Mouse (Mus musculus) heart, adult 2 months (tissue): ENCODE data around the gene Scarf1. TPM values are rescaled to one million over a fixed set of nuclear protein-coding genes. Genes with fewer than 3 reads are reported as not detected.

ENCODE experiments used
- DNase-seq, 2 experiments: peaks; one replicate each; pipeline ENCODE4 v3.0.0; 2021
- H3K27ac ChIP-seq: fragments of 200-600 bp; 2 replicates; pipeline ENCODE4 v1.8.1; 2022
- H3K27me3 ChIP-seq: fragments of 200-500 bp; 2 replicates; pipeline ENCODE4 v1.6.1; 2012; ENCODE audit warnings: mild to moderate bottlenecking, low read length, inconsistent platforms, mixed read lengths; ENCODE audit not compliant: control insufficient read depth, insufficient read depth
- H3K36me3 ChIP-seq: fragments of 200-500 bp; 2 replicates; pipeline ENCODE4 v1.6.1; 2012; ENCODE audit warnings: low read length, inconsistent platforms; ENCODE audit not compliant: control insufficient read depth, insufficient read depth
- H3K4me1 ChIP-seq: fragments of 200-500 bp; 2 replicates; pipeline ENCODE4 v1.6.1; 2011; ENCODE audit warnings: low read length; ENCODE audit not compliant: control insufficient read depth, insufficient read depth
- H3K4me3 ChIP-seq: fragments of 200-600 bp; 2 replicates; pipeline ENCODE4 v1.8.1; 2022
- H3K79me2 ChIP-seq: fragments of 200-500 bp; replicated peaks from 2 replicates; pipeline ENCODE4 v1.6.1; 2012; ENCODE audit warnings: mild to moderate bottlenecking, inconsistent platforms, low read length, moderate library complexity, mixed read lengths; ENCODE audit not compliant: control insufficient read depth, insufficient read depth
- H3K9ac ChIP-seq: fragments of 200-500 bp; 2 replicates; pipeline ENCODE4 v1.6.1; 2012; ENCODE audit warnings: low read depth, mild to moderate bottlenecking, control low read depth, inconsistent platforms, low read length, mixed read lengths
- CTCF ChIP-seq: fragments of 200-600 bp; IDR thresholded peaks from 2 replicates; pipeline ENCODE4 v1.8.1; 2022; ENCODE audit warnings: antibody characterized with exemption, mild to moderate bottlenecking, moderate library complexity
- EP300 ChIP-seq: fragments of 200-500 bp; IDR thresholded peaks from 2 replicates; pipeline ENCODE4 v1.6.1; 2011; ENCODE audit warnings: low read depth, low read length, control low read depth; ENCODE audit not compliant: insufficient read depth
- POLR2A ChIP-seq: fragments of 200-500 bp; IDR thresholded peaks from 2 replicates; pipeline ENCODE4 v1.6.1; 2011; ENCODE audit warnings: mild to moderate bottlenecking, low read depth, low read length, control low read depth; ENCODE audit not compliant: insufficient read depth
- WGBS: fragments of 180-500 bp; shearing (Covaris S2); methylation state at CpG from one replicate; pipeline ENCODE4 v1.1.7; 2018; 5-methylcytosine and 5-hydroxymethylcytosine counted together
- intact Hi-C: fragments of 180-260 bp; cut with DNase I; formaldehyde crosslinking; loops from one replicate; pipeline ENCODE4 v1.15.1; 2025
- polyA plus RNA-seq: library from polyadenylated mRNA; depleted of rRNA; stranded (reverse); fragments of >200 nt; gene quantifications from 2 replicates; pipeline ENCODE4 v1.2.3, GENCODE M21; 2012
- total RNA-seq, 2 experiments: library from RNA; stranded (reverse); gene quantifications; 2 replicates each; pipeline ENCODE4 v1.2.3; 2021

The Scarf1 gene
- total and polyA plus RNA-seq, 3 experiments, result 7.6 to 18.1 (median 8.5) TPM

GRCm38 (mm10) chr11:75566276-75567196 lies 53.2 kb downstream of the Scarf1 start:
- Histone ChIP-seq H3K27ac (peak overlapping the region; percentile 68), H3K4me1 (peaks cover 20% of the 10 kb centered on the region), H3K79me2 (no peaks in the 10 kb centered on the region), H3K4me3 (no peak overlapping the region), H3K27me3 (no peaks in the 10 kb centered on the region), H3K9ac (no peak overlapping the region), H3K36me3 (no peaks in the 10 kb centered on the region)
- TF ChIP-seq EP300, result 0 out of 2 replicates have a peak, but pooled peaks have one; percentile 16
- TF ChIP-seq CTCF, result no peak
- WGBS, result 61% methylated on average over 13 of the region's 13 CpGs
- intact Hi-C loops, result no loop called here
- DNase-seq, result peak in 1 of 2 experiments; percentile 50

- 55% methylated on average over 9 of the region's 9 CpGs for WGBS
- H3K27ac ChIP-seq, result no peak overlapping the region; the same call in 1 of the 2 replicates
- peaks cover 23% of the 10 kb centered on the region for H3K4me1 ChIP-seq
- H3K9ac ChIP-seq, result no peak overlapping the region
- no peaks in the 10 kb centered on the region for H3K79me2 ChIP-seq
- H3K27me3 ChIP-seq, result no peaks in the 10 kb centered on the region
- TF ChIP-seq POLR2A, result no peak
- TF ChIP-seq CTCF, result no peak
- TF ChIP-seq EP300, result no peak
- no peak overlapping the region for H3K4me3 ChIP-seq
- intact Hi-C loops, result no loop called here
- no peak for DNase-seq
- H3K36me3 ChIP-seq, result no peaks in the 10 kb centered on the region
Measured at GRCm38 (mm10) chr11:75567346-75568114, 54.2 kb downstream of the Scarf1 start.

GRCm38 (mm10) chr11:75568115-75568511 lies 54.8 kb downstream of the Scarf1 start:
- intact Hi-C loops, result no loop called here
- no peaks in the 10 kb centered on the region for H3K36me3 ChIP-seq
- 87% methylated on average over 6 of the region's 6 CpGs for WGBS
- no peak overlapping the region for H3K9ac ChIP-seq
- peaks cover 25% of the 10 kb centered on the region for H3K4me1 ChIP-seq
- no peaks in the 10 kb centered on the region for H3K27me3 ChIP-seq
- no peak overlapping the region for H3K4me3 ChIP-seq
- H3K27ac ChIP-seq, result no peak overlapping the region
- H3K79me2 ChIP-seq, result no peaks in the 10 kb centered on the region
- no peak for DNase-seq
- TF ChIP-seq CTCF, result no peak
- TF ChIP-seq EP300, result no peak
- no peak for TF ChIP-seq POLR2A

- intact Hi-C loops, result no loop called here
- Histone ChIP-seq H3K27ac (no peak overlapping the region), H3K9ac (no peak overlapping the region), H3K4me1 (peaks cover 21% of the 10 kb centered on the region), H3K27me3 (no peaks in the 10 kb centered on the region), H3K4me3 (no peak overlapping the region), H3K79me2 (no peaks in the 10 kb centered on the region), H3K36me3 (no peaks in the 10 kb centered on the region)
- 94% methylated on average over 12 of the region's 12 CpGs for WGBS
- DNase-seq, result no peak
- TF ChIP-seq POLR2A (no peak), EP300 (no peak), CTCF (no peak)
Measured at GRCm38 (mm10) chr11:75568962-75569361, 55.6 kb downstream of the Scarf1 start.

- intact Hi-C loops, result loop anchor here (5.0 kb wide), 3 partner anchors 108 to 388 kb away; partner anchors contain the start of gene Tlcd2
- Histone ChIP-seq H3K9ac (no peak overlapping the region), H3K27ac (peak overlapping the region; percentile 20; the same call in 1 of the 2 replicates), H3K4me3 (no peak overlapping the region), H3K4me1 (peaks cover 13% of the 10 kb centered on the region), H3K27me3 (no peaks in the 10 kb centered on the region), H3K36me3 (no peaks in the 10 kb centered on the region), H3K79me2 (no peaks in the 10 kb centered on the region)
- 90% methylated on average over 17 of the region's 17 CpGs for WGBS
- no peak for DNase-seq
- TF ChIP-seq POLR2A, result no peak
- no peak for TF ChIP-seq CTCF
- no peak for TF ChIP-seq EP300
Measured at GRCm38 (mm10) chr11:75570375-75571125, 57.2 kb downstream of the Scarf1 start.
